Mouse (Mus musculus): ENCODE measurements around the gene Cdc14a.

DNA sequence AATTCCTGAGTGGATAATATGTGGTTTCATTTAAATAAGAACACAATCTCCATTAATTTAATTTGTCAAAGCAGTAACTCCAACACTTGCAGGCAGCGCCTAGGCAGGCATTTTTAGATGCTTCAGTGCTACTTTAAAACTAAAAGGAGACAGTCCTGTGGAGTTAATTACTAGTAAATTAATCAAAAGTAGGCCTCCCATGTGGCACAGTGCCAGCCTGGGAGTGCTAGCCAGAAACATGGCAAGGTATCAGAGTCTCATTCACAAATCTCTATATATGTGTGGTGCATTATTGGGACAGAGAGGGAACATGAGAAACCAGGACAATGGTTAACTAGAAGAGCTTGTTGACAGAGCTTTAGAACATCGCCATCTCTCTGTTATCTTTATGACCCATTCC lies 174.8 kb downstream of the Cdc14a start:
- no peak for TF ChIP-seq CTCF (IDR thresholded peaks at IDR 0.05; ENCODE audit: low read depth)
- TF ChIP-seq EP300 (IDR thresholded peaks at IDR 0.05; ENCODE audit: low read depth) = no peak

Measured in liver, embryonic 14.5 days (tissue).